In genomic region chr10:120140916-120141516, GRCm38 (mm10) we compare ENCODE assay signal across 17 mouse cellular contexts. TPM values are rescaled to one million over a fixed set of nuclear protein-coding genes. Genes with fewer than 3 reads are reported as not detected.
DNase-seq lines count a peak whose midpoint lies in the region; ATAC-seq and TF ChIP-seq lines count a peak whose summit lies in the region.
"Had no signal": no experiment of that assay in that cellular context is flagged by ENCODE, and none has a peak within 500 bp of the region (broad histone marks: within the 10 kb centered on the region; RNA-seq: fewer than 3 reads in every experiment).

No protein-coding gene starts in this region.

- peaks cover 4% of the 10 kb centered on the region; the same call in 1 of the 2 replicates for H3K4me1 ChIP-seq in liver, postnatal 0 days (ENCODE audit: insufficient read depth)
- H3K4me1 ChIP-seq in liver, embryonic 11.5 days (replicated peaks; ENCODE audit: control insufficient read depth, insufficient read depth, low read length) = no peaks in the 10 kb centered on the region
- peaks cover 0 to 5% of the 10 kb centered on the region in 2 experiments; a peak in 2 of 4 replicates for H3K4me1 ChIP-seq in MEL (ENCODE audit: control insufficient read depth in 1 of 2, insufficient read depth in 2 of 2, low read length in 2 of 2)
- H3K4me1 ChIP-seq: embryonic facial prominence, embryonic 10.5 days; hindbrain, embryonic 15.5 days; liver, embryonic 12.5 days had no signal

- H3K9me3 ChIP-seq in liver, postnatal 0 days (ENCODE audit: low read length) = no peaks in the 10 kb centered on the region; the same call in 1 of the 2 replicates
- H3K9me3 ChIP-seq in liver, embryonic 11.5 days (ENCODE audit: control insufficient read depth, low read length) = no peaks in the 10 kb centered on the region
- H3K9me3 ChIP-seq in MEL (replicated peaks; ENCODE audit: insufficient read depth, low read length) = no peaks in the 10 kb centered on the region
- H3K9me3 ChIP-seq: liver, embryonic 12.5 days had no signal

- H3K79me2 ChIP-seq in MEL (ENCODE audit: control insufficient read depth, insufficient read depth, low read length, poor library complexity) = no peaks in the 10 kb centered on the region

- WGBS in liver, postnatal 0 days (ENCODE audit: insufficient replicate concordance) = 31% methylated on average over 10 of the region's 10 CpGs
- 65% methylated on average over 10 of the region's 10 CpGs for WGBS in liver, embryonic 11.5 days

- 0 out of 2 replicates have a peak overlapping the region, but pooled peaks have one; percentile 9 for H3K27ac ChIP-seq in liver, postnatal 0 days (ENCODE audit: low read depth)
- no peak overlapping the region for H3K27ac ChIP-seq in liver, embryonic 11.5 days (ENCODE audit: low read depth, low read length)
- H3K27ac ChIP-seq in MEL (ENCODE audit: control insufficient read depth, low read depth, low read length) = peak overlapping the region; percentile 46
- H3K27ac ChIP-seq: embryonic facial prominence, embryonic 10.5 days; hindbrain, embryonic 15.5 days; liver, embryonic 12.5 days had no signal

- no peak overlapping the region for H3K4me3 ChIP-seq in liver, postnatal 0 days (ENCODE audit: low read depth, low read length)
- no peak overlapping the region for H3K4me3 ChIP-seq in liver, embryonic 11.5 days (ENCODE audit: low read depth, low read length)
- H3K4me3 ChIP-seq in MEL (ENCODE audit: control insufficient read depth in 1 of 2, insufficient read depth in 1 of 2, low read depth in 2 of 2, low read length in 2 of 2) = peak overlapping the region; percentile 55 to 61
- H3K4me3 ChIP-seq: embryonic facial prominence, embryonic 10.5 days; erythroblast, embryonic 14.5 days; hindbrain, embryonic 15.5 days; liver, embryonic 12.5 days had no signal

- H3K9ac ChIP-seq in liver, postnatal 0 days (replicated peaks) = no peak overlapping the region
- no peak overlapping the region for H3K9ac ChIP-seq in liver, embryonic 11.5 days (ENCODE audit: low read depth, low read length)
- H3K9ac ChIP-seq in MEL (ENCODE audit: control insufficient read depth, low read depth, low read length, poor library complexity, severe bottlenecking) = peak overlapping the region; percentile 45
- H3K9ac ChIP-seq: hindbrain, embryonic 15.5 days; liver, embryonic 12.5 days had no signal

- no peak for DNase-seq in liver, postnatal 0 days
- DNase-seq in liver, embryonic 11.5 days (ENCODE audit: low spot score) = no peak
- DNase-seq in MEL (ENCODE audit: low read depth, low spot score) = peak; percentile 74
- DNase-seq in induced T-regulatory cell, adult 2 months (ENCODE audit: low read depth) = peak; percentile 17
- no peak for DNase-seq in layer of hippocampus, adult 18-20 months (ENCODE audit: low spot score in 2 of 2)
- no peak for DNase-seq in frontal cortex, postnatal 36 days (ENCODE audit: low spot score in 2 of 2)
- DNase-seq in retina, postnatal 1 day = no peak
- DNase-seq: adrenal gland, adult 8-10 months; cerebellum, postnatal 10 days; heart, postnatal 10 days; right cerebral cortex, postnatal 14 days had no signal

- H3K27me3 ChIP-seq in liver, postnatal 0 days (ENCODE audit: insufficient read depth, low read length) = no peaks in the 10 kb centered on the region
- H3K27me3 ChIP-seq in liver, embryonic 11.5 days (replicated peaks; ENCODE audit: control insufficient read depth, insufficient read depth, low read length) = no peaks in the 10 kb centered on the region
- H3K27me3 ChIP-seq in MEL (ENCODE audit: control insufficient read depth in 1 of 2, insufficient read depth in 2 of 2, low read length in 2 of 2) = no peaks in the 10 kb centered on the region
- H3K27me3 ChIP-seq: hindbrain, embryonic 15.5 days; liver, embryonic 12.5 days had no signal

- no peak for TF ChIP-seq EP300 in liver, postnatal 0 days (IDR thresholded peaks at IDR 0.05; ENCODE audit: low read depth)
- TF ChIP-seq EP300 in MEL (IDR thresholded peaks at IDR 0.05; ENCODE audit: low read depth in 1 of 2, low read length in 2 of 2) = 0 out of 4 replicates have a peak, but pooled peaks of 1 of the 2 experiments have one; percentile 26

- 0 out of 4 replicates have a peak, but pooled peaks of 1 of the 2 experiments have one; percentile 34 for TF ChIP-seq POLR2A in MEL (IDR thresholded peaks at IDR 0.05; ENCODE audit: control insufficient read depth in 1 of 2, insufficient read depth in 1 of 2, low read depth in 1 of 2, low read length in 2 of 2, poor library complexity in 1 of 2)

- no peak for ATAC-seq in liver, postnatal 0 days
- ATAC-seq in liver, embryonic 11.5 days (replicated peaks; ENCODE audit: low FRiP score) = no peak
- ATAC-seq in megakaryocyte-erythroid progenitor cell, adult 5-6 weeks (replicated peaks; ENCODE audit: low FRiP score, low TSS enrichment, poor library complexity, severe bottlenecking) = peak; percentile 58
- ATAC-seq: forebrain, embryonic 16.5 days; liver, embryonic 12.5 days had no signal

- no peak for TF ChIP-seq RAD21 in MEL (IDR thresholded peaks at IDR 0.05; ENCODE audit: low read depth, low read length)

- H3K36me3 ChIP-seq in liver, postnatal 0 days (replicated peaks; ENCODE audit: insufficient read depth, low read length) = no peaks in the 10 kb centered on the region
- H3K36me3 ChIP-seq in liver, embryonic 11.5 days (ENCODE audit: control insufficient read depth, insufficient read depth, low read length) = no peaks in the 10 kb centered on the region
- H3K36me3 ChIP-seq in MEL (ENCODE audit: control insufficient read depth in 1 of 2, insufficient read depth in 2 of 2, low read length in 2 of 2) = peaks cover 0 to 2% of the 10 kb centered on the region in 2 experiments; a peak in 1 of 4 replicates
- H3K36me3 ChIP-seq: embryonic facial prominence, embryonic 10.5 days; hindbrain, embryonic 15.5 days; liver, embryonic 12.5 days had no signal

- no peak for TF ChIP-seq CTCF in liver, postnatal 0 days (IDR thresholded peaks at IDR 0.05; ENCODE audit: low read depth)
- TF ChIP-seq CTCF in MEL (IDR thresholded peaks at IDR 0.05 in 2 of 3, conservative IDR thresholded peaks at IDR 0.05 in 1 of 3; ENCODE audit: control insufficient read depth in 1 of 3, insufficient read depth in 1 of 3, low read depth in 2 of 3, low read length in 3 of 3, poor library complexity in 1 of 3, severe bottlenecking in 1 of 3) = no peak

- H3K4me2 ChIP-seq in liver, postnatal 0 days (ENCODE audit: low read depth, low read length) = 0 out of 2 replicates have a peak overlapping the region, but pooled peaks have one; percentile 33
- no peak overlapping the region for H3K4me2 ChIP-seq in liver, embryonic 11.5 days
- H3K4me2 ChIP-seq: hindbrain, embryonic 15.5 days; liver, embryonic 12.5 days had no signal

TF ChIP-seq in MEL, 35 proteins besides CTCF, POLR2A, EP300 and RAD21:
- TF ChIP-seq RCOR1 (IDR thresholded peaks at IDR 0.05; ENCODE audit: low read depth, low read length) = no peak
- TF ChIP-seq MAFK (IDR thresholded peaks at IDR 0.05; ENCODE audit: borderline replicate concordance, low read depth, low read length) = no peak

RNA-seq across cellular contexts. Expression of gene Helb, which starts 28.2 kb away (rescaled TPM):
- polyA plus RNA-seq in liver, postnatal 0 days (2015; fragmentation: Nextera tagmentation; extraction: Ambion mirVana) = 3.6 and 5.0 TPM in 2 replicates
- polyA plus RNA-seq in liver, embryonic 11.5 days (2014; fragmentation: Nextera tagmentation; extraction: Ambion mirVana) = 12.1 and 12.5 TPM in 2 replicates
- total RNA-seq in MEL (2012; rRNA removed) = 10.2 and 12.8 TPM in 2 replicates
- 10 to 100 TPM; 18.5 to 78.3 TPM for polyA plus RNA-seq in MEL (2012; ENCODE audit: insufficient read depth in 1 of 2, insufficient read length in 2 of 2, low read depth in 1 of 2, low replicate concordance in 2 of 2, missing spikeins in 1 of 2)
- total RNA-seq in megakaryocyte-erythroid progenitor cell, adult 5-6 weeks (2014; fragmentation: Nextera tagmentation) = 24.1 and 26.1 TPM in 2 replicates
- 30.3 and 34.1 TPM in 2 replicates for total RNA-seq in megakaryocyte-erythroid progenitor cell, adult 5-6 weeks (2017)
- total RNA-seq in layer of hippocampus, adult 18-20 months (2021) = 1 to 10 TPM; 3.7 to 3.8 TPM

Comparison
In these comparisons a context has a peak if more than half of its experiments do, and no peak if none do; other contexts are left out.
1. DNase-seq: peak in MEL (single experiment) and induced T-regulatory cell, adult 2 months (single experiment); none in liver, postnatal 0 days (single experiment), liver, embryonic 11.5 days (single experiment), layer of hippocampus, adult 18-20 months (0 of 2), frontal cortex, postnatal 36 days (0 of 2) and retina, postnatal 1 day (single experiment).
2. H3K4me3 ChIP-seq: peak in MEL (2 of 2); none in liver, postnatal 0 days (single experiment) and liver, embryonic 11.5 days (single experiment).